Mouse (Mus musculus): Measurements from ENCODE around the gene Chd6.
"Not testable (repeated sequence)": the region's sequence is repeated elsewhere in the genome, so short reads cannot be mapped to it uniquely, and the experiment has no call there.

The Chd6 gene

GRCm38 (mm10) chr2:160982636-160983035 lies 126.2 kb downstream of the Chd6 start:
- DNase-seq (ENCODE audit: low spot score), result no peak

GRCm38 (mm10) chr2:160981791-160982190 lies 127.1 kb downstream of the Chd6 start:
- DNase-seq (ENCODE audit: low spot score), result no peak

- no peak for DNase-seq (ENCODE audit: low spot score)
These were observed 130.2 kb downstream of the Chd6 start for GRCm38 (mm10) chr2:160978651-160979050.

- no peak for DNase-seq (ENCODE audit: low spot score)
These were observed 131.6 kb downstream of the Chd6 start for GRCm38 (mm10) chr2:160977248-160977647.

GRCm38 (mm10) chr2:160973648-160974215 lies 135.1 kb downstream of the Chd6 start:
- DNase-seq (ENCODE audit: low spot score), result no peak

GRCm38 (mm10) chr2:160972103-160972792 lies 136.6 kb downstream of the Chd6 start:
- DNase-seq (ENCODE audit: low spot score), result no peak

GRCm38 (mm10) chr2:160962149-160962548 lies 146.7 kb downstream of the Chd6 start:
- no peak for DNase-seq (ENCODE audit: low spot score)

GRCm38 (mm10) chr2:160960956-160961646 lies 147.8 kb downstream of the Chd6 start:
- no peak for DNase-seq (ENCODE audit: low spot score)

GRCm38 (mm10) chr2:160959901-160960300 lies 149.0 kb downstream of the Chd6 start:
- DNase-seq (ENCODE audit: low spot score), result no peak

- DNase-seq (ENCODE audit: low spot score), result no peak
These were observed 150.1 kb downstream of the Chd6 start for GRCm38 (mm10) chr2:160958737-160959136.

- DNase-seq (ENCODE audit: low spot score), result not testable (repeated sequence)
These were observed 151.1 kb downstream of the Chd6 start for GRCm38 (mm10) chr2:160957801-160958200.

- not testable (repeated sequence) for DNase-seq (ENCODE audit: low spot score)
These were observed 151.6 kb downstream of the Chd6 start for GRCm38 (mm10) chr2:160957307-160957706.

GRCm38 (mm10) chr2:160955331-160955730 lies 153.5 kb downstream of the Chd6 start:
- peak; percentile 54 for DNase-seq (ENCODE audit: low spot score)

GRCm38 (mm10) chr2:160954541-160954940 lies 154.3 kb downstream of the Chd6 start:
- DNase-seq (ENCODE audit: low spot score), result no peak

GRCm38 (mm10) chr2:160953131-160953873 lies 155.6 kb downstream of the Chd6 start:
- DNase-seq (ENCODE audit: low spot score), result no peak

GRCm38 (mm10) chr2:160951595-160951994 lies 157.3 kb downstream of the Chd6 start:
- DNase-seq (ENCODE audit: low spot score), result no peak

GRCm38 (mm10) chr2:160942443-160942842 lies 166.4 kb downstream of the Chd6 start:
- DNase-seq (ENCODE audit: low spot score), result no peak

GRCm38 (mm10) chr2:160940930-160941709 lies 167.8 kb downstream of the Chd6 start:
- no peak for DNase-seq (ENCODE audit: low spot score)

GRCm38 (mm10) chr2:160934451-160934850 lies 174.4 kb downstream of the Chd6 start:
- no peak for DNase-seq (ENCODE audit: low spot score)

GRCm38 (mm10) chr2:160933890-160934289 lies 175.0 kb downstream of the Chd6 start:
- no peak for DNase-seq (ENCODE audit: low spot score)

- no peak for DNase-seq (ENCODE audit: low spot score)
These were observed 175.9 kb downstream of the Chd6 start for GRCm38 (mm10) chr2:160932981-160933380.

- no peak for DNase-seq (ENCODE audit: low spot score)
These were observed 176.6 kb downstream of the Chd6 start for GRCm38 (mm10) chr2:160932325-160932724.
